ENCODE assay signal across 26 mouse cellular contexts in genomic region chr12:15755030-15755690, GRCm38 (mm10).
DNase-seq lines count a peak whose midpoint lies in the region; ATAC-seq and TF ChIP-seq lines count a peak whose summit lies in the region.
"Had no signal": no experiment of that assay in that cellular context is flagged by ENCODE, and none has a peak within 500 bp of the region (broad histone marks: within the 10 kb centered on the region; RNA-seq: fewer than 3 reads in every experiment).

No protein-coding gene starts in this region.

- DNase-seq in kidney, postnatal 10 days = no peak
- DNase-seq in CD4-positive helper T cell, adult 2 months (ENCODE audit: low read depth, low spot score) = peak; percentile 61
- peak; percentile 71 for DNase-seq in CH12.LX (ENCODE audit: extremely low read depth)
- DNase-seq in naive thymus-derived CD4-positive, alpha-beta T cell, adult 2 months (ENCODE audit: low read depth) = peak; percentile 55
- no peak for DNase-seq in yolk sac, embryonic 10.5 days (ENCODE audit: low spot score)
- DNase-seq: adrenal gland, postnatal 10 days; cerebellum, adult 8-10 months; cerebellum, postnatal 36 days; embryo, embryonic 11 days; gastrocnemius, postnatal 36 days; lung, postnatal 36 days; retina, postnatal 1 day had no signal

- H3K36me3 ChIP-seq in kidney, embryonic 16.5 days (ENCODE audit: insufficient read depth, low read length) = no peaks in the 10 kb centered on the region
- H3K36me3 ChIP-seq in CH12.LX (replicated peaks in 1 of 2; ENCODE audit: control insufficient read depth in 1 of 2, insufficient read depth in 1 of 2, low read length in 1 of 2) = no peaks in the 10 kb centered on the region
- H3K36me3 ChIP-seq: embryonic facial prominence, embryonic 13.5 days; forebrain, embryonic 12.5 days; heart, embryonic 10.5 days; hindbrain, embryonic 15.5 days; limb, embryonic 12.5 days; liver, embryonic 12.5 days; lung, embryonic 15.5 days; midbrain, embryonic 15.5 days; neural tube, embryonic 13.5 days had no signal

- no peaks in the 10 kb centered on the region for H3K79me2 ChIP-seq in CH12.LX (replicated peaks; ENCODE audit: control insufficient read depth, extremely low read depth, insufficient read depth, poor library complexity, severe bottlenecking)

- ATAC-seq in kidney, embryonic 16.5 days (ENCODE audit: low FRiP score, low TSS enrichment) = 0 out of 2 replicates have a peak, but pooled peaks have one; percentile 27
- ATAC-seq in megakaryocyte-erythroid progenitor cell, adult 5-6 weeks (replicated peaks; ENCODE audit: low FRiP score, low TSS enrichment, poor library complexity, severe bottlenecking) = no peak
- ATAC-seq: intestine, embryonic 16.5 days; liver, embryonic 12.5 days; midbrain, embryonic 15.5 days had no signal

- in situ Hi-C loops in CH12.LX (cut with MboI; ENCODE audit: low pct_ligation_motif_present, low pct_unique_long_range_greater_than_20kb, low sequenced_read_pairs) = no loop called here

- dilution Hi-C loops in CH12.LX (cut with MboI; ENCODE audit: extremely low pct_ligation_motif_present, extremely low pct_unique_long_range_greater_than_20kb, low sequenced_read_pairs) = no loop called here

- H3K4me2 ChIP-seq in kidney, embryonic 16.5 days (replicated peaks; ENCODE audit: low read depth, low read length) = no peak overlapping the region
- peak overlapping the region; percentile 18; the same call in 1 of the 2 replicates for H3K4me2 ChIP-seq in CH12.LX (ENCODE audit: insufficient read depth, low read depth, poor library complexity, severe bottlenecking)
- H3K4me2 ChIP-seq: embryonic facial prominence, embryonic 13.5 days; forebrain, embryonic 12.5 days; hindbrain, embryonic 15.5 days; limb, embryonic 12.5 days; liver, embryonic 12.5 days; lung, embryonic 15.5 days; midbrain, embryonic 15.5 days; neural tube, embryonic 13.5 days had no signal

- no peaks in the 10 kb centered on the region for H3K9me3 ChIP-seq in kidney, embryonic 16.5 days (ENCODE audit: low read length)
- H3K9me3 ChIP-seq in CH12.LX (replicated peaks; ENCODE audit: low read length) = no peaks in the 10 kb centered on the region
- H3K9me3 ChIP-seq: embryonic facial prominence, embryonic 13.5 days; forebrain, embryonic 12.5 days; heart, embryonic 10.5 days; hindbrain, embryonic 15.5 days; limb, embryonic 12.5 days; liver, embryonic 12.5 days; lung, embryonic 15.5 days; megakaryocyte, embryonic 14.5 days; midbrain, embryonic 15.5 days; neural tube, embryonic 13.5 days had no signal

- peak; percentile 39; the same call in 1 of the 2 replicates for TF ChIP-seq EP300 in CH12.LX (IDR thresholded peaks at IDR 0.05; ENCODE audit: low read length)

- H3K27me3 ChIP-seq in kidney, embryonic 16.5 days (ENCODE audit: insufficient read depth, low read length) = no peaks in the 10 kb centered on the region
- H3K27me3 ChIP-seq in CH12.LX (replicated peaks) = no peaks in the 10 kb centered on the region
- H3K27me3 ChIP-seq: embryonic facial prominence, embryonic 13.5 days; forebrain, embryonic 12.5 days; hindbrain, embryonic 15.5 days; limb, embryonic 12.5 days; liver, embryonic 12.5 days; lung, embryonic 15.5 days; megakaryocyte, embryonic 14.5 days; midbrain, embryonic 15.5 days; neural tube, embryonic 13.5 days had no signal

- no peak for TF ChIP-seq CTCF in CH12.LX (conservative IDR thresholded peaks at IDR 0.05 in 1 of 2, IDR thresholded peaks at IDR 0.05 in 1 of 2; ENCODE audit: low read depth in 2 of 2, low read length in 2 of 2)

- H3K4me1 ChIP-seq in kidney, embryonic 16.5 days (ENCODE audit: insufficient read depth, low read length) = no peaks in the 10 kb centered on the region
- H3K4me1 ChIP-seq in CH12.LX (ENCODE audit: control insufficient read depth in 1 of 2, insufficient read depth in 2 of 2) = peaks cover 8 to 24% of the 10 kb centered on the region in 2 experiments
- H3K4me1 ChIP-seq: embryonic facial prominence, embryonic 13.5 days; forebrain, embryonic 12.5 days; heart, embryonic 10.5 days; hindbrain, embryonic 15.5 days; limb, embryonic 12.5 days; liver, embryonic 12.5 days; lung, embryonic 15.5 days; midbrain, embryonic 15.5 days; neural tube, embryonic 13.5 days had no signal

- WGBS in kidney, embryonic 16.5 days = 24% methylated on average over 2 of the region's 2 CpGs

- TF ChIP-seq POLR2A in CH12.LX (IDR thresholded peaks at IDR 0.05; ENCODE audit: low read depth, low read length) = no peak

- no peak overlapping the region for H3K9ac ChIP-seq in kidney, embryonic 16.5 days (replicated peaks; ENCODE audit: low read length)
- H3K9ac ChIP-seq in CH12.LX (ENCODE audit: insufficient read depth, low read depth) = no peak overlapping the region
- H3K9ac ChIP-seq: embryonic facial prominence, embryonic 13.5 days; forebrain, embryonic 12.5 days; hindbrain, embryonic 15.5 days; limb, embryonic 12.5 days; liver, embryonic 12.5 days; lung, embryonic 15.5 days; midbrain, embryonic 15.5 days; neural tube, embryonic 13.5 days had no signal

- no peak for TF ChIP-seq RAD21 in CH12.LX (IDR thresholded peaks at IDR 0.05; ENCODE audit: low read depth, low read length)

- H3K27ac ChIP-seq in kidney, embryonic 16.5 days (ENCODE audit: low read length) = peak overlapping the region; percentile 26
- no peak overlapping the region for H3K27ac ChIP-seq in CH12.LX (ENCODE audit: insufficient read depth, low read depth)
- H3K27ac ChIP-seq: embryonic facial prominence, embryonic 13.5 days; forebrain, embryonic 12.5 days; heart, embryonic 10.5 days; hindbrain, embryonic 15.5 days; limb, embryonic 12.5 days; liver, embryonic 12.5 days; lung, embryonic 15.5 days; midbrain, embryonic 15.5 days; neural tube, embryonic 13.5 days had no signal

- no peak overlapping the region for H3K4me3 ChIP-seq in kidney, embryonic 16.5 days (ENCODE audit: low read length)
- H3K4me3 ChIP-seq in CH12.LX (replicated peaks in 1 of 3; ENCODE audit: low read depth in 2 of 3, low read length in 2 of 3, poor library complexity in 1 of 3) = no peak overlapping the region
- H3K4me3 ChIP-seq: embryonic facial prominence, embryonic 13.5 days; erythroblast, embryonic 14.5 days; forebrain, embryonic 12.5 days; heart, embryonic 10.5 days; hindbrain, embryonic 15.5 days; limb, embryonic 12.5 days; liver, embryonic 12.5 days; lung, embryonic 15.5 days; megakaryocyte, embryonic 14.5 days; midbrain, embryonic 15.5 days; neural tube, embryonic 13.5 days had no signal

TF ChIP-seq in CH12.LX, 34 proteins besides CTCF, POLR2A, EP300 and RAD21:
- TF ChIP-seq ZMIZ1 (IDR thresholded peaks at IDR 0.05; ENCODE audit: low read depth, low read length) (no peak), IRF4 (IDR thresholded peaks at IDR 0.05; ENCODE audit: low read depth, low read length) (peak; percentile 36)

Comparison
In these comparisons a context has a peak if more than half of its experiments do, and no peak if none do; other contexts are left out.
1. DNase-seq: peak in CD4-positive helper T cell, adult 2 months (single experiment), CH12.LX (single experiment) and naive thymus-derived CD4-positive, alpha-beta T cell, adult 2 months (single experiment); none in kidney, postnatal 10 days (single experiment) and yolk sac, embryonic 10.5 days (single experiment).